Mouse (Mus musculus): ENCODE measurements around the gene Anxa10. TPM values are rescaled to one million over a fixed set of nuclear protein-coding genes. Genes with fewer than 3 reads are reported as not detected.

Gene Anxa10
- not detected for total RNA-seq (2023)

DNA sequence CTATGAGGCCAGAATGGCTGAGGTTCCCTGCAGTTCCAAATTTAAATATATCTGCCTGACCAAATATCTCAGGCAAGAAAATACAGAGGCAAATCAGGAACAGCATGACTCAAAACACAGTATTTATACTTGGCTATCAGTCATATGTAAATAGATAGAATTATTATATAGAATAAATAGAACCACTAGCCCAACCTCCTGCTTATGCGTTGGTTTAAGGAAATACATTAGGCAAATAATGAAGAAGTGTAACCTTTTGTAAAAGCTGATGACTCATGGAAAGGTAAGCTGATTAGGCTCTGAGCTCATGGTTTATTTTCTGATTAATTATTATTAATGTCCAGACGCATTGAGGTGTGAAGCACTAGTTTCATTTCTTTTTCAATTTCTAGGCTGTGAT lies at the start of gene Anxa10:
Anxa10 (minus strand) TSS at position 53 of the 400 bp plus-strand sequence.

Other genes with a start within 250 kb of the Anxa10 start
- 1 to 10 TPM; 6.7 to 7.0 TPM for gene Palld, start 220.5 kb downstream of the Anxa10 start, total RNA-seq (2023)
- gene Ddx60, start 195.1 kb downstream of the Anxa10 start, total RNA-seq (2023) = 10 to 100 TPM; 31.2 to 32.8 TPM